Mouse (Mus musculus) urinary bladder, postnatal 14 days (tissue): ENCODE results near the gene Mvp.

Experiments used
- DNase-seq: peaks from one replicate; pipeline ENCODE4 v3.0.0; 2021; ENCODE audit warnings: low spot score

Mvp gene

GRCm38 (mm10) chr7:127014320-127014719 is at the start of gene Mvp:
Gene Mvp (minus strand): TSS chr7:127014621.
- peak; percentile 71 for DNase-seq

GRCm38 (mm10) chr7:127055026-127055585 is 40.7 kb upstream of the Mvp start:
- DNase-seq, result no peak

GRCm38 (mm10) chr7:127041851-127042672 is 27.6 kb upstream of the Mvp start, which contains the start of gene Kif22:
Gene Kif22 (minus strand): TSS chr7:127042471.
- DNase-seq, result peak; percentile 90

DNA sequence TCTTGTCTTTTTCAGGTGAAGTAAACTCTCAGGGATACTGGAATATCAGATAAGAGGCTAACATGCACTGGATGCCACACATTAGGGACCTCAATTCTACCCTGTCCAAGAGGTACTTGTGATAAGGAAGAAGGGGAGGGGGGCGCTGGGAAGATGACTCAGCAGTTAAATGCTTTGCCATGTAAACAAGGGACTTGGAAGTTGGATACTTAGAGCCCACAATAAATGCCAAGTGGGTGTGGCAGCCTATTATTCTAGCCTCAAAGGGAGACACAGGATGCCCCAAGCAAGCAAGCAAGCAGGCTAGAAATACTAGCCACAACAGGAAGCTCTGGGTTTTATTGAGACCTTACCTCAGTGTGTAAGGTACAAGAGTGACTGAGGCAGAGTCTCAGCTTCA is 16.8 kb upstream of the Mvp start:
- no peak for DNase-seq

- DNase-seq, result no peak
These were observed 15.8 kb upstream of the Mvp start for GRCm38 (mm10) chr7:127030172-127030571.

GRCm38 (mm10) chr7:127027885-127028284 is 13.5 kb upstream of the Mvp start:
- DNase-seq, result no peak

- DNase-seq, result peak; percentile 99
These were observed 12.7 kb upstream of the Mvp start, which contains the start of gene Maz for GRCm38 (mm10) chr7:127026984-127027726. Gene Maz (minus strand): TSS chr7:127027037.

DNA sequence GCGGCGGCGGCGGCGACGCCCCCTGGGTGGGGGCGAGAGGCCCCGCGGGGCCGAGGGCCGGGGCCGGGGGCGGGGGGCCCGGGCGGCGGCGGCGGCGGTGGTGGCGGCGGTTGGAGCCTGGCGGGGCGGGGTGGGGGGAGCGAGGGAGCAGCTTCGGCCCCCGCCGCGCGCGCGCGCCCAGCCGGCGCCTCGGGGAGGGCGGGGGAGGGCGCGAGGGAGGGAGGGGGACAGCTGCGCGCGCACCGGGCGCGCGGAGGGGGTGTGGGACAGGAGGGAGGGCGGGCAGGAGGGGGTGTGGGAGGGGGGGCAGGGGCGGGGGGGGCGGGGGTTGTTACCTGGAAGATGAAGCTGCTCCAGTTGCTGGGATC is 12.2 kb upstream of the Mvp start:
- DNase-seq, result no peak

DNA sequence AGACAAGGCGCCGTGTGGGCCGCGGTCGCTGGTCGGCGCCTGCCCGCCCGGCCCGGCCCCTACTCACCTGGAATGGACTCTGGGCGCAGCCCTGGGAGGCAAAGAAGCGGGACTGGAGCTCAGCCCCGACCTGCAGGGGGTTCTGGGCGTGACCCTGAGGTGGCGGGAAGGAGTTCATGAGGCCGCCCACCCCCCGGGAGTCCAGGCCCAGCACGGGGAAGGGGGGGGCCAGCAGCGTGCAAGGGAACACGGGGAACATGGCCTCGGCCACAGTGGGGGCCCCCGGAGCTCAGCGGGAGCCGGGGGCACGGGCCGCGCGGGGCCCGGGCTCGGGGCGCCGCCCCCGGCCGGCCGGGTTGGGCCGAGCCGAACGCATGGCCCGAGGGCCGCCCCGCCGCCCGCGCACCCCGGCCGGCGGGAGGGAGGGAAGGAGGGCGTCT is 11.8 kb upstream of the Mvp start:
- DNase-seq, result peak; percentile 65

DNA sequence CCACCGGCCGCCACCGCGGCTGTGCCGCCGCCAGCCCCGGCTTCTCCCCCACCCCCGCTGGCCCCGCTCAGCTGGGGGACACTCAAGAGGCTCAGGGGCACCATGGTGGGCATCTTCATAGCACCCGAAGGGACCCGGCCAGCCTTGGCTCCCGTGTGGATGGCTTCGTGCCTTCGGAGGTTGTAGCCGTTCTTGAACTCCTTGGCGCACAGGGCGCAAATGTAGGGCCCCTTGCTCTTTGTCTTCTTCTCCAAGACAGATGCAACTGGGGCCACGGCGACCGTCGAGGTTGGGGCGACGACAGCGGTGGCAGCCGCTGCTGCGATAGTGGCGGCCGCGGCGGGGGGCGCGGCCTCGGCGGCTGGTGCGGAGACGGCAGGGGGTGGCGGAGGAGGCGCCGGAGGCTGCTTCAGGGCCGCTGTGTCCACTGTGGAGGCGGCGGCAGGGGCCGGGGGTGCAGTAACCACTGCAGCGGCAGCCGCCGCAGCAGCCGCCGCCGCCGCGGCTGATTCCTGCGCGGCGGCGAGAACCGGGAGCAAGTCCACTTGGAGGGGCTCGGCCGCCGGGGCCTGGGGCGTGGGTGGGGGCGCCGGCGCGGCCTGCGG is 11.2 kb upstream of the Mvp start:
- peak; percentile 43 for DNase-seq

GRCm38 (mm10) chr7:127024755-127025555 is 10.5 kb upstream of the Mvp start:
- DNase-seq, result peak; percentile 76

DNA sequence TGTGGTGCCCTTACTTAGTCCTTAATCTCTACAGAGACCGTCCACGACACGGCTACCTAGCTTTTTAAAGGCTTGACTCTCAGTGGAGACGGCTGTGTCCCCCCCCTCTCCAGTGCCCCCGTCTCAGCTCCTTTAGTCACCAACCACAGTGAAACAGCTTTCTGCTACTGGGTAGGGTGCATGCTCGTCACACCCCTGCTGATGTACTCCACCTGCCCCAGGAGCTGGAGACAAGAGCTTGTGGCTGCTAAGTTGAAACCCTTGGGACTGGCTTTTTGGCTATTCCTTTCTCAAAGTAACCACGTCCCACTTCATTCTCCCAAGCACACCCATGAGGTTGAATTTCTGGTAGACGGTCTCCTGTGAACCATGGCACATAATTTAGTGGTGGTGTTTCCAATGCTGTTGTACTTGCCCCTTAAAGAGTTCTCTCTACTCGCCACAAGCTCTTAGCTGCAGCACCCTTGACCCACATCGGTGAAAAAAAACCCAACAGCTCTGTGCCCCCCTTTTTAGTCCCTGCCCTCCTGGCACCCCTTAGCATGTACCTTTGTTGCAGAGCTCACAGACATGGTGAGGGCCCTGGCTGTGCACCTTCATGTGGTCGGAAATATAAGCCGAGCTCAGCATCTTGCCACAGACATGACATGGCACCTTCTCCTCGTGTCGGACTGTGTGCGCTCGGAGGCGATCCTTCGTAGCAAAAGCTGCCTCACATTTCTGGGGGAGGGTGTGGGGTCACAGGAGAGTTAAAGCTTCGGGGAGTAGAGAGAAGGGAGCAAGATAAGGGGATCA is 9.7 kb upstream of the Mvp start:
- no peak for DNase-seq

- DNase-seq, result no peak
These were observed 8.9 kb upstream of the Mvp start for GRCm38 (mm10) chr7:127023272-127023691.

- DNase-seq, result no peak
These were observed 8.3 kb upstream of the Mvp start for GRCm38 (mm10) chr7:127022528-127023271.

DNA sequence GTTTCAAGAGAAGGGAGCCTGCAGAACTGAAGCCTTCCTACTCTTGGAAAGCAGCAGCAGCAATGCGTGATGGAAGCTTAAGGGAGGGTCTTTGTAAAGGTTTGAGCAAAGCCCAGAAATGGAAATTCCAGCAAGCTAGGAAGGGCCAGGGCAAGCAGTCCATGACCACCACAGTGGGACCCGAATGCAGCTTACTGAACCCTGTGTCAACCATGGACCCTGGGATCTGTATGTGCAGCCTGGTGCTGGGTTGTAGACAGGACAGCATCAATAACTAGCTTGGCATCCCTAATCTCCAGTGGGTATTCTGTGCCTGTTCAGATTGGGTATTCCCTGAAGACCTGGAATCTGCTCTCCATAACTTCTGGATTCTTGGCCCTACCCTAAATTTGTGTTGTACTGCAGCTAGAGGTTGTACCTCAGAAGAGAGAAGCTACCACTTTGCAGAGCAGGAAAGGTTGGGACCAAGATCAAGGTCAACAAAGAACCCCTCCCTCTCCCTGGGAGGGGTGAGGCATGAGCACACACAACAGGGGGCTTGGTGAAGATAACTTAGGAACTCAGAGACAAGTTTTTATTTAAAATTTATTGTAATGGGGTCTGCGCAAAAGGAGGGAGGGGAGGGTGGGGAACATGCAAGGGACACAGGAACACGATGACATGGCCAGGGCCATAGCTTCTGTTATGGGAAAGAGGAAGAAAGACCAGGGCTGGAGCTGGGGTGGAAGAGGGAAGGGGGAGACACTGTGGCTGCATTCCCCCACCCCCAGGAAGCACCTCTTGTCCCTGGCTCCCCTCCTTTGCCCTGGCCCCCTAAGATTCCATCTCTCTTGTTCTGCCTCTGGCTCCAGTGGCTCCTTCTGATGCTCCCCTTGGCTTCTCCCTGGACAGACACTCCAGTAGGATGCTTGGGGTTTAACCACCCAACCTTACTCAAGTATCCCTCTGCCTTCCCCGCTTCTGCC is 7.4 kb upstream of the Mvp start:
- DNase-seq, result no peak

DNA sequence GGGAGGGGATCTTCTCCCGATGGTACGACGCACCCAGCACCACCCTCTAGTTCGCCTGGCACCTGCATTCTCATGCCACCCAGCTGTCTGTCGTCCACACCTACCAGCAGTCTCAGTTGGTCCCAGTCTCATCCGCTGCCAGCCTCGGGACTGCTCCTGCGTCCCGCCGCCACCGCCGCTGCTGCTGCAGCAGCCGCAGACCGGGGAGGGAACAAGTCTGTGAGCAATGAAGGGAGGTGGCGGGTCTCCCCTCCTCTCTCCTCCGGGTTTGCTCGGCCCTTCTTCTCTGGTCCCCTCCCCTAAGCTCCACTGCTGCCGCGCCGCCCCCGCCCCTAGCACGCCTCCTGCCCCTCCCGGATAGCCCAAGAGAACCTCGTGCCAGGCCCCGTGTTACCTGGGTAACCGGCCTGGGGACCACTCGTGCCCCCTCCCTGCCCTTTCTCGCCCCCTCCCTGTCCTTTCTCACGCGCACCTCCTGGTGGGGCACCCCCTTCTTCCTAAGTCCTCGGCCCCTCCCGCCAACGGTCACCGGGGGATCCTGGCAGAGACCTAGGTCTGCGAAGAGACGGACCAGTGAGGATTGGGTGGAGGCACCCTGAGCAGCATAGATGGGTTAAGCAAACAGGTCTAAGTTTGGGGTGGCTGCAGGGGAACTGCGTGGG is 6.6 kb upstream of the Mvp start, which contains the start of the genes Gm42742 and Prrt2:
Gene Gm42742 (minus strand): TSS at position 197 of the 662 bp plus-strand sequence.
Gene Prrt2 (minus strand): TSS at position 311 of the 662 bp plus-strand sequence.
- DNase-seq, result peak; percentile 58

- no peak for DNase-seq
These were observed 6.1 kb upstream of the Mvp start for GRCm38 (mm10) chr7:127020491-127020890.

GRCm38 (mm10) chr7:127020031-127020430 is 5.6 kb upstream of the Mvp start:
- no peak for DNase-seq
